Mouse (Mus musculus): ENCODE measurements around the gene Tyms.
A peak's percentile ranks its signal among the peaks of the same experiment; 100 is the strongest.
"Not testable (repeated sequence)": the region's sequence is repeated elsewhere in the genome, so short reads cannot be mapped to it uniquely, and the experiment has no call there.

Gene Tyms

DNA sequence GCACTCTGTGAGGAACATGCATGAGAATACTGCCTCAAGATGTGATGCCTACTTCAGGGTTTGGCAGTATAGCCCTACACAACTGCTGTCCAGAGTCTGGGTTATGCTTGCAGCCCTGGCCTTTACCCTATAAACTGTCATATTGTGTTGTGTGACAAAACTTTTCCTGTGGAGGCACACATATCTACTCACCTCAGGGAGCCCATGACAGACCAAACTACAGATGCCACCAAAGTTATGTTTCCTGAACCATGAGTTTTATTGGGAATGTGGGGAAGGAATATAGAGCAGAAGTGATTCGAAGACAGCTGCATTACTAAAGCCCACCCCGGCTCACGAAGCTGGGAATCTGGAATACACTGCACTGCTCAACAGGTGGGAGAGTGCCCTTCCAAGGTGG lies 29.9 kb upstream of the Tyms start:
- no peak for DNase-seq (ENCODE audit: low spot score in 2 of 2)

DNA sequence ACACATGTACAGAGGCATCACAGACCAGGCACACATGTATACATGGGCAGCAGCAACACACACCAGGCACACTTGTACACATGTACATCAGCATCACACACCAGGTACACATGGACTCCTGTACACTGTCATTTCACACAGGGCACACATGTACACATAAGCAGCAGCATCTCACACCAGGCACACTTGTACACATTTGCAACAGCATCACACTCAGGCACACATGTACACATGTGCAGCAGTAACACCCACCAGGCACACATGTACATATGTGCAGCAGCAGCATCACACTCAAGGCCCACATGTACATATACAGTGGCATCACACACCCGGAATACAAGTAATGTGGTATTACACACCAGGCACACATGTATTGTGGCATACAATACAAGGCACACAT lies 24.8 kb upstream of the Tyms start:
- no peak for DNase-seq (ENCODE audit: low spot score in 2 of 2)

DNA sequence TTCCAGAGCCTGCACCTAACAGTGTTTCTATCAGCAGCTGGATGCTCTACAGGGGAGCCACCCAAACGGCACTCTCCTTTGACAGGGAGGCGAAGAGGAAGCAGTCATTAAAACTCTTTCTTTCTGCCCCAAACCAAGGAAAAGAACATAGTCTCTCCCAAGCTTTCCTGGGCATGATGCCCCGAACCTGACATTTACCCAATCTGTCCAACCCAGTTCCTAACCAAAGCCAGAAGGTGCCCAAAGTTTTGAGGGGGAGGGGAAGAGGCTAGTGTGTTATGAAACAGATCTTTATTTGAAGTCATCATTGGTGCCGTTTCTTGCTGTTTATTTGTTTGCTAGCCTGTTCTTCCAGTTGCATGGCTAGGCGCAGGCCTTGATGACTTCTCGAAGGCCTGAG lies 22.3 kb upstream of the Tyms start:
- DNase-seq (ENCODE audit: low spot score in 2 of 2) = no peak

DNA sequence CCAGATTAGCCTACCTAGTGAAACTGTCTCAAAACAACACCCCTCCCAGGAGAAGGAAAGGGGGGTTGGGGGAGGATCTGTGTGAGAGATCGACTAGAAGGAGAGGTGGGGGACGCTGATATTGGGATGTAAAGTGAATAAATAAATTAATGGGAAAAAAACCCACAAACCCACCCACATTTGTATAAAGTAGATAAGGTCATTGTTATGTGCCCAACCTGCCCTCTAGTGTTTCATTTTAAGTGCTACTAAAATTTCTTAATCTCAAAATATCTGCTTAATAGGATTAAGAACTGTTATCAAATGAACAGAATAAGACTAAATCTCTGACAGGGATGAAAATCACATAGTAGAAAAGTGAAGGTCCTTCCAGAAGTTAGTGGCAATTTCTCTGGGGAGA lies 21.0 kb upstream of the Tyms start:
- DNase-seq (ENCODE audit: low spot score in 2 of 2) = no peak

DNA sequence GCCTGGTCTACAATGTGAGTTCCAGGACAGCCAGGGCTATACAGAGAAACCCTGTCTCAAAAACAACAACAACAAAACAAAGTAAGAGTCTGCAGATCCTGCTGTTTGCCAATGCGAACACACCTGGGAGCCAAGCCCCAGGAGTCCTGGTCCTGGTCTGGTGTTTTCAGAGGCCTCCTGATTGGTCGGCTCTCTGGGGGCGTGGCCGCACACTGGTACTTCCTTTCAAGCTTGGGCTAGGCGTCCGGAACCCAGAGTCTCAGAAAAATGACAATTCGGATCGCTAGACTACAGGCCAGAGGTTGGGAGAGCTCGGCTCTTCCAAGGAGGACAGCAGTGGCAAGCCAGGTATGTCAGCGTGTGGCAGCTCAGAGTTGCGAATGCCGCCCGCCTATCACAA lies 19.3 kb upstream of the Tyms start:
- no peak for DNase-seq (ENCODE audit: low spot score in 2 of 2)

DNA sequence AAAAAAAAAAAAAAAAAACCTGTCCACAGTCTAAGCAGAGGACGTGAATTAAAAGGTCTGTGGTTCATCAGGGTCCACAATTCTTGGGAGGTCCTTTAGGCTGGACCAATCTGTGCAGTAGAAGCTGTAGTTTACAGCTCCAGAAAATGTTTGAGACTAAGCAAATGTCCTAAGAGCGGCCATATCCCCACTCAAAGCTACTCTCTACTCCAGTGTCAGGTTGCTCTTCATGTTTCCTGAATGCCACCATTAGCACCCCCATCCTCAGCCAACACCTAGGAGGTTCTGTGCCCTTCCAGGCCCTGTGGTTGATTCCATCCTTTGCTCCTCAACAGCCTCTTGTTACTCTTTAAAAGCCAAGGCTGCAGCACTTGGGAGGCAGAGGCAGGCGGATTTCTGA lies 1.0 kb downstream of the Tyms start:
- DNase-seq (ENCODE audit: low spot score in 2 of 2) = no peak

DNA sequence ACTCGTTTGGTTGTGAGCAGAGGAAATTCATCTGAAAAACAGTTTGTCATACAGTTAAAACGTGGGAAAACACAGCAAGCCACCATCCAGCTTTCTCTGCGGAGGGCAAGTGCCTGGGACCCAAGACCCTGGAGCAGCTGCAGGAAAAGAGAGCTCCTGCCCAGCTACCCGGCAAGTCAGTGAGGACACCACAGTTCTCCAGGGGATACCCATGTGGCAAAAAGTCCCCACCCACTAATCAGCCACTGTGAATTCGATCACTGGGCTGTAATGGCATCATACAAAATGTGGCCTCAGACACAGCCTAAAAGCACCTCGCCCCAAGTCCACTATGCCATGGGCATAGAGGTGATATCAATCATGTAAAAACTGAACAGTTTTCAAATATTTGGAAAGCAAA lies 1.7 kb downstream of the Tyms start:
- DNase-seq (ENCODE audit: low spot score in 2 of 2) = no peak

DNA sequence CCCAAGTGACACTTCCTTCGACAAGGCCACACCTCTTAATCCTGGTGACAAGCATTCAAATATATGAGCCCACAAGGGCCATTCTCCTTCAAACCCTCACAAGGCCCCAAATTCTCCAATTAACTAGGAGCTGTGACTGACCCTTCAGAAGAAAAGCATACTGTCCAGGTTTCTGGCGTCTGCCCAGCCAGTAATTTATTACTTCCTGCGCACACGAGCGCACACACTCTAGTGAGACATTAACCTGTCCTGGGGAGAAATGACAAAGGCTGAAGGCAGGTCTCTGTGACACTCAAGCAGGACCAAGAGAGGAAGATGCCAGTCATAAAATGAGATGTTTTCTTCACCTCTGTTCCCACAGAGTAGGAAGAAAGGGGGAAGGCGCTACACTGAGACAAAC lies 5.7 kb downstream of the Tyms start:
- no peak for DNase-seq (ENCODE audit: low spot score in 2 of 2)

DNA sequence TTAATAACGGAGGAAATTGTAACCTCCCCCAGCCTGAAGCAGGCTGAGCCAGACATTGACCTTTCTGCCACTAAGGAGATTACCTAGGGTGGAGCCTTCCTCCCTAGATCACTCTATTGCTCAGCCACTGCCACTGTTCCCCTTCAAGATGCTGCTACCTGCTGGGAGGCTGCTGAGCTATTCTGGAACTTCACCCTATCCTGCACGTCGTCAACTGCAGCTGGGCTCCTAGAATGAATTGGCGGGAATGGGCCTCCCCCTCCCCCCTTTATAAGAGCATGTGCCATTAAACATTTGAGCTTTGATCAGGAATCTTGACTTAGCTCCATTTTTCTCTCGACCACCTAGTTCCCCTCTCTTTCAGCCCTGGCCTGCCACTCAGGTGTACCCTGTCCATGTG lies 13.8 kb downstream of the Tyms start:
- DNase-seq (ENCODE audit: low spot score in 2 of 2) = not testable (repeated sequence)

DNA sequence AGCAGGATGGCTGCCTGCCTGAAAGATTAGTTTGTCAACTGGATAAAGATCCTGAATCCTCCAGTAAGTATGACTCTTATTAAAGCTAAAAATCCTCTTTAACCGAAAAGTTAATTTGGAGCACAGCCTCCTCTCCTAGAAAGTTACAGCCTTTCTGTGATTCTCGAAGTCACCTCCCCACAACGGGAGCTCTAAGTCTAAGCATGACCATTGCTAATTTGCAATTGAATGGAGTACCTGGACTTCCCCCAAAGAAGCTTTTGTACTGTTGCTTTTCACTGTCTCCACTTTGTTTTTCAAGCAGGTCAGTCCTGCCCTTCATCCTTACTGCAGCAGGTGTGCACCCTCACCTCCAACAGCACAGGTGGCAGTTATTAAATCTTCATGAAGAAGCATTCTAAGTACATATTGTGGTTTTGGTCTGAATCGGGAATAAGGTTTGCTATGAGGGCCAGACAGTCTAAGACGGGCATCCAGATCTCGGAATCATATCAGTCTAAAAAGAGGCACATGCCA lies 15.1 kb downstream of the Tyms start:
- DNase-seq (ENCODE audit: low spot score in 2 of 2) = no peak

DNA sequence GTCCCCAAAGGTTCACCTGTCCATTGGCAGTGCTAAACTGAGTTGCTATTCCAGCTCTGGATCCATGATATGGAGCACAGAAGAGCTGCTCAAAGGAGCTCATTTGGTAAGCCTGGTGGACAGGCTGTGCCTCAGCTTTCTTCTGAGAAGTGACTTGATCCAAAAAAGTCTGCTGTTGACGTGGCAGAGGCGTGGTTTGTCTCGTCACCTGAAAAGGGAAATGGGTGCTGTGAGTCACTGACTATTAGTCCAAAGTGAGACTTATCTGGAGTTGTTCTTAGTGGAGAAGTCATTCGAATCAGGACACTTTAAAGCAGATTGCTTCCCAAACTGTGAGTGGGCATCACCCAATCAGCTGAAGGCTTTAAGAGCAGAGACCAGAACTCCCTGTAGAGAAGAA lies 33.6 kb downstream of the Tyms start:
- DNase-seq (ENCODE audit: low spot score in 2 of 2) = not testable (repeated sequence)

DNA sequence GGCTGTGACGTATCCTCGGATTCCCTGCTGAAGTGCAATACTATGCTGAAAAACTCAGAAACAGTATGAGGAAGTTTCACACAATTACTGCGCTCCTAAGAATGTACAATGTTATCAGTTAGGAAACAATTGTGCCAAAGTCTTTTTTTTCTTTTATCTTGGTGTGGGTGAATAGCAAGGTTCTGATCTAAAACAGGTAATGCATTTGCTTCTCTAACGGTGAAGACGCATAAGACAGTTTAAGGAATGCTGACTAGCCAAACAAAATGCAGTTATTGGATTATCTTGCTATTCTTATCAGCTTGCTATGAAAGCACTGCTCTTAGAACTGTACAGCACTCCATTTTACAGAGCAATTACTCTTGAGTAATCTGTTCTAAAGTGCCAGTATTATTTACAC lies 34.1 kb downstream of the Tyms start:
- DNase-seq (ENCODE audit: low spot score in 2 of 2) = not testable (repeated sequence)

DNA sequence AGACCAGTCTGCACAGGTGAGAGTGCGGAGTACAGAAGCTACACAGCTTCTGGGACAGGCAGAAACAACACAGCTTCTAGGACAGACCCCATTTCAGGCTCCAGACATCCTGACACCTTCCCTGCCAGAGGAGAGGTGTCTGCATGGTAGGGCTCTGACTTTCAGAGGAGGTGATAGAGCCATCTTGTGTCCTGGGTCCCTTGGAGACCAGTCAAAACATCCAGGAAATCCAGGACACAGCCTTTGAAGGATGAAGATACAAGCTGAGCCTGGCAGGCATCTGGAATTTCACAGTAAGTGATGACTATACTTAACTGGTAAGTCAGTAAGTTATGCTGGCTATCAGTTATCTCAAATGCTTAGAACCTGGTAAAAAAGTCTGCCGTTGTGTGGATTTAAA lies 36.3 kb downstream of the Tyms start:
- DNase-seq (ENCODE audit: low spot score in 2 of 2) = not testable (repeated sequence)

DNA sequence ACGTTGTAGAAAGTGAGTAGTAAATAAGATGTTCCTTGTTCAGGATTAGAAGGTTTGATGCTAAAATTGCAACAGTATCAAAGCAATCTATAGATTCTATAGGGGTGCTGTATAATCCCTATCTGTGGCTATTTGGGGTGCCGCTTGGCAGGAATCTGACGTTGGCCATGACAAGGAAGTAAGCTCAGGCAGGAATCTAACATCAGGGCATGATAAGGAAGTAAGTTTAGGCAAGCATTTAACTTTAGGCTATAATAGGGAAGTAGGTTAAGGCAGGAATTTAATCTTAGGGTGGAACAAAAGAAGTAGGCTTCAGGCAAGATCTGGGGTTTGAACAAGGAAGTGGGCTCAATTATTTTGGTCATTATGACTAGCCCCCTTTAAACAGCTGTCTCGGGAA lies 37.6 kb downstream of the Tyms start:
- DNase-seq (ENCODE audit: low spot score in 2 of 2) = not testable (repeated sequence)

DNA sequence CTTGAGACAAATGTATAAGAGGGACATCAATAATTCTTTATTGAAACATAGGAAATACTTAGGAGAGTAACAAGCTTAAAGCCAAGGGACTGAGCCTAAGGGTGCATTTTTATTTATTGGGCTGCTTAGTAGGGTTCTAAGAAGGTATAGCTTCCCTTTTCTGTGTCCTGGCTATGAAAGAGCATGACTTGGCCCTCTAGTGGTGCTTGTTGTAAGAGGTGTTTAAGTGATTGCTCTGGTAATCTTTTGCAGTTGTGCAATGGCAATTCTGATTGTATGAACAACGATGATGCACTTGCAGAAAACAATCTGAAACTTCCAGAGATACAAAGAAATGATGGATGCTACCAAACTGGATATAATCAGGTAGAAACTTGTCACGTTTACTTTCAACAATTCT lies 58.8 kb downstream of the Tyms start:
- no peak for DNase-seq (ENCODE audit: low spot score in 2 of 2)

DNA sequence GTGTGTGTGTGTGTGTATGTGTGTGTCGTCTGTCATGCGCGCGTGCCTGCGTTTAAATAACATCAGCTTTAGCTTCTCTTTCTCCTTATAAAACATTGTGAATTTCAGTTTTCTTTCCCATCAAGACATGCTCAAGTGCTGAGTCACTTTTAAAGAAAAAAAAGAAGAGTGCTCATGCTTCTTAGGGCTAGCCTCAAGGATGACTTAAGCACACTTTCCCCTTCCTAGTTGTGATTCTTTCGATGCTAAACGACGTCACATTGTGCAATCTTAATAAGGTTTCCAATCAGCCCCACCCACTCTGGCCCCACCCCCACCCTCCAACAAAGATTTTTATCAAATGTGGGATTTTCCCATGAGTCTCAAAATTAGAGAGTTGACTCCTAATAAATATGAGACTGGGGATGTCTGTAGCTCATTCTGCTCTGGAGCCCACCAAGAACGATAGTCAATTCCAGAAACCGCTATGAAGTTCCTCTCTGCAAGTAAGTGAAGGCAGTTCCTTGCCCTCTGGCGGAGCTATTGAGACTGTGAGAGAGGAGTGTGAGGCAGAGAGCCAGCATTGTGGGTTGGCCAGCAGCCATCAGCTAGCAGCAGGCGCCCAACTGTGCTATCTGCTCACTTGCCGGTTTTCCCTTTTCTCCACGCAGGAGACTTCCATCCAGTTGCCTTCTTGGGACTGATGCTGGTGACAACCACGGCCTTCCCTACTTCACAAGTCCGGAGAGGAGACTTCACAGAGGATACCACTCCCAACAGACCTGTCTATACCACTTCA lies 60.5 kb downstream of the Tyms start, which contains the start of gene Il6:
Il6 (plus strand) TSS at position 389 of the 778 bp plus-strand sequence.
- peak; percentile 56 to 65 for DNase-seq (ENCODE audit: low spot score in 2 of 2)
